Mouse (Mus musculus) thymus, postnatal 0 days (tissue): Measurements from ENCODE around the gene Hnrnpr. TPM values are rescaled to one million over a fixed set of nuclear protein-coding genes. Genes with fewer than 3 reads are reported as not detected.

Experiments used
- DNase-seq: peaks from one replicate; pipeline ENCODE4 v3.0.0-alpha.2; 2015; ENCODE audit warnings: low spot score
- polyA plus RNA-seq: library from polyadenylated mRNA; unstranded; fragments of >200 nt; fragmentation: Nextera tagmentation; extraction: Ambion mirVana; gene quantifications from 2 replicates; pipeline ENCODE4 v1.2.1, GENCODE M21; 2015

Gene Hnrnpr
- polyA plus RNA-seq, 1 experiment from 2014 or later = 119 TPM

- DNase-seq = no peak
Observed at GRCm38 (mm10) chr4:136304181-136304580, 6.6 kb upstream of the Hnrnpr start.

DNA sequence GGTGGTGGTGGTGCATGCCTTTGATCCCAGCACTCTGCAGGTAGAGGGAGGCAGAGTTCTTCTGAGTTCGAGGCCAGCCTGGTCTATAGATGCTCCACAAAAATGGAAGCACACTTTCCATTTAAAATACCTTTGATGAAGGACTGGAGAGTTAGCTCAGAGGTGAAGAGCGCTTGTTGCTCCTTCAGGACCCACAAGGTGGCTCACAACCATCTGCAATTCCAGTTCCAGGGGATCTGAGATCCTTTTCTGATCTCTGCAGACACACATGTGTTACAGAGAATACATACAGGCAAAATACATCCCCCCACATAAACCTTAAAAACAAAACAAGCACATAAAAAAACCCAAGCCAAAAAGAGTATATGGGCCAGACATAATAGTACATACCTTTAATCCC, 2.4 kb upstream of the Hnrnpr start:
- DNase-seq = no peak

GRCm38 (mm10) chr4:136309780-136310179, 962 bp upstream of the Hnrnpr start:
- DNase-seq = peak; percentile 69

DNA sequence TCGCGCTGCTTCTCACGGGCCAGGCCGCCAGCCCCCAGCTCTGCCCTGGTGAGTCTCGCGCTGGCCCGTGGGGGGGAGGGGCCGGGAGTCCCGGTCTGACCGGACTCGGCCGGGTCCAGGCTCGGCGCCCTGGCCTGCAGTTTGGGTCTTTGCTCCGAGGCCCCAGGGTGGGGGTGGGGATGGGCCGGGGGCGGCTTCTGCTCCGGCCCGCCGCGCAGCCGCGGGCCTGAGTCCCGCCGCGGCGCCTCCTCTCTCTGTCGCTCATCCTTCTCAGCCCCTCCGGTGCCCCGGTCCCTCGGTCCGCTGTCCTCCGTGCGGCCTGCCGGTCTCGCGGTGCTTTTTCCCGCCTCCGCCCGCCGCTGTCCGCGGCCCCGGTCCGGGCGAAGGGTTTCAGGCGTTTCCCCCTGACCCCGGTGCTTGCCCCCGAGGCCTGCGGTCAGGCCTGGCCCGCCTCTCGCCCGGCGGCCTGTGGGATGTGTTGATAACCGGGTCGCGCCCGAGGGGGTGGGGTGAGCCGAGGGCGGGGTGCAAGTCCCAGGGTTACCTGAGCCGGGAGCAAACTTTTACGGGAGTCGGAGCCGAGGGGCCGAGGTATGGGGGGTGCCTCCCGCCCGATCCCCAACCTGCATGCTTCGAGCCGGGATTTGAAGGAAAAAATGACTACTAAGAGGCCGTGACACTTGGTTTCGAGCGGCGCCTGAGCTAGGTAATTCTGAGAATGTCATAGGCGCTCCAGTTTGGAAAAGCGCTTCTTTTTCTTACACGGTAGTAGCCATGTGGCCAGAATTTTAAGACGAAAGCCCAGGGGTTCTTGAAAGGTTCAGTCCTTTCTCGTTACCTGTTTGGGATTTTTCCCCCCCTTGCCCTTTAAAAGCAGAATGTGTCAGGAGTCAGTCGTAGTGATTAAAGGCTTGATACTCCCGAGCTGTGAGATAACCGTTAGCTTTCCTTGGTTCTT, 579 bp downstream of the Hnrnpr start:
- peak; percentile 28 for DNase-seq

- no peak for DNase-seq
Observed at GRCm38 (mm10) chr4:136312616-136313015, 1.9 kb downstream of the Hnrnpr start.

DNA sequence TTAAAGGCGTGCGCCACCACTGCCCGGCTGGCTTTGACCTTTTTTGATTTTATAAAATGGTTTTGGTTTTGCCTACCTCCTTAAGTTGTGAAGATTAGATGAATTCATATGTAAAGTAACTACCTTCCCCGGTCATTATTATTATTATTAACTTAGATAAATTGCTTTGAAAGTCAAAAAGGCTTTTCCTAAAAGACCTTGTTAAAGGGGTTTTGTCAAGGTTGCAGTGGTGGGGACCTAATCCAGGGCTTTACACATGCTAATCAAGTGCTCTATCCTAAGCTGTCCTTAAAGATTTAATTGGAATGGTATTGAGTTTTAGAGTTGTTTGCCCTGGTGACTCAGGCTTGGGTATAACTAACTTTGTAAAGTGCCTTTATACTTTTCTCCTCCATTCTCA, 6.9 kb downstream of the Hnrnpr start:
- DNase-seq = no peak

GRCm38 (mm10) chr4:136320016-136320415, 9.3 kb downstream of the Hnrnpr start:
- no peak for DNase-seq

DNA sequence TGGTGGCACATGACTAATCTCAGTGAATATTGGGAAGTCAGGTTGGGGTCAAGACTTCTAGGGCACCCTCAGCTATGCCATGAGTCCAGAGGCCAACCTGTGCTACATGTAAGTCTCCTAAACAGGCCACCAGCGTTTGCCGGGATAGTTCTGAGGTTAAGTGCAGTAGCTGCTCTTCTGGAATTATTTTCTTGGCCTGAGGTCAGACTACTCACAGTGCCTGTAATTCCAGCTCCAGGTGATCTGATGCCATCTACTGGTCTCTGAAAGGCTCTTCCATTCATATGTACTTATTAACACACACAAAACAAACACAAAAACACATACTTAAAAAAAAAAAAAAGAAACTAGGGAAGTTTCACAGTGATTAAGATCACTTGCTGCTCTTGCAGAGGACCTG, 13.5 kb downstream of the Hnrnpr start:
- no peak for DNase-seq

- DNase-seq = no peak
Observed at GRCm38 (mm10) chr4:136327238-136327637, 16.5 kb downstream of the Hnrnpr start.

- DNase-seq = no peak
Observed at GRCm38 (mm10) chr4:136328115-136328514, 17.4 kb downstream of the Hnrnpr start.

- DNase-seq = no peak
Observed at GRCm38 (mm10) chr4:136331709-136332108, 21.0 kb downstream of the Hnrnpr start.

DNA sequence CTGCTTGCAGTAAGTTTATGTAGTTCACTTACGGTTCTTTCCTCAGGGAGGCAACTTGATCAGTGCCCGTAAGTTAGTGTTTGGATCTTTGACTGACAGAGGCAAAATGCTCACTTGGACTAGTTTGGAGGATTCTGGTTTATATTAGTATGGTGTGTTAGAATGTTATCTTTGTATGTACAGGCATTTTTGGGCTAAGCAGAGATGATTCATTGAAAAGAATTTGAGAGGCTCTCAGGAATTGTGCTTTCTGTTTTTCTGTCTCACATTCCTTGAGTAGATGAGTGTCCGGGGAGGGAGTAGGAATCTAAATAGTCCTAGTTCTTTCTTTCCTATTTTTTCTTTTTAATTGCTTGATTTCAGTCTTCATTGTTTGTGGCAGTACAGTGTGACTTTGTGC, 22.4 kb downstream of the Hnrnpr start:
- no peak for DNase-seq

- no peak for DNase-seq
Observed at GRCm38 (mm10) chr4:136335065-136335464, 24.3 kb downstream of the Hnrnpr start.

- DNase-seq = no peak
Observed at GRCm38 (mm10) chr4:136337129-136337528, 26.4 kb downstream of the Hnrnpr start.

GRCm38 (mm10) chr4:136349616-136350015, 38.9 kb downstream of the Hnrnpr start:
- no peak for DNase-seq

- DNase-seq = no peak
Observed at GRCm38 (mm10) chr4:136357026-136357425, 46.3 kb downstream of the Hnrnpr start.

DNA sequence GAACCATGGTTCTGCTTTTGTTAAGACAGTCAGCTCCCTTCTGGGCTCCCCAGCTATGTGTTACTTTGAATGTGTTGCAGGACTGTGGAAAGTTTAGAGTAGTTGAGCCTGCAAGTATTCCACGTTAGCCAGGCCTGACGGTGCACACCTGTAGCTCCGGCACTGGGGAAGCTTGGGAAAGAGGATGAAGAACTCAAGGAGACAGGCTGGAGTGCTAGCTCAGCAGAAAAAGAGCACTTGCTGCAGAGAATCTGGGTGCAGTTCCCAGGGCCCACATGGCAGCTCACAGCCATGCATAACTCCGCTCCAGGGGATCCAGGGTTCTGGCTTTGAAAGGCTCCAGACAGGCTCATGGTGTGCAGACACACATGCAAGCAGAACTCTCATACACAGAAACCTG, 46.7 kb downstream of the Hnrnpr start:
- DNase-seq = no peak

GRCm38 (mm10) chr4:136367856-136368255, 57.1 kb downstream of the Hnrnpr start:
- DNase-seq = no peak

- DNase-seq = peak; percentile 86
Observed at GRCm38 (mm10) chr4:136369727-136370126, 59.0 kb downstream of the Hnrnpr start.

GRCm38 (mm10) chr4:136373494-136374181, 62.9 kb downstream of the Hnrnpr start:
- DNase-seq = no peak

- no peak for DNase-seq
Observed at GRCm38 (mm10) chr4:136377001-136377400, 66.3 kb downstream of the Hnrnpr start.

DNA sequence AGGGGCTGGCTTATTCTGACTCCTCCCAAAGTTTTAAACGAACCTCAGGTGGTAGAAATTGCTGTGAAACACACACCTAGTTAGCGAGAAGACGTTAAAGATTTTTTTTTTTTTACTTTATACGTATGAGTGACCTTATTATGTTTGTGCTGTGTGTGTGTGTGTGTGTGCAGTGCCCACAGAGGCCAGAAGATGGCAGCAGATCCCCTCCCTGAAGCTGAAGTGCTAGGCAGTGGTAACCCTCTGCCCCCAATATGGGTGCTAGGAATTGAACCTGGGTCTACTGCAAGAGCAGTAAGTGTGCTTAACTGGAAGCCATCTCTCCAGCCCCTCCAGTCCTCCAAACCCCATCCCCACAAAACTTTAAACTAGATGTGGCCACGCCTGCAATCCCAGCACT, 72.3 kb downstream of the Hnrnpr start:
- no peak for DNase-seq

GRCm38 (mm10) chr4:136383839-136384238, 73.1 kb downstream of the Hnrnpr start:
- no peak for DNase-seq
